Mouse (Mus musculus): ENCODE results near the gene Ilkap. TPM values are rescaled to one million over a fixed set of nuclear protein-coding genes. Genes with fewer than 3 reads are reported as not detected.
A peak's percentile ranks its signal among the peaks of the same experiment; 100 is the strongest.

The Ilkap gene
- polyA plus RNA-seq, 2 experiments: 140 to 142 TPM

GRCm38 (mm10) chr1:91350841-91351240, 47.8 kb downstream of the Ilkap start, which contains the start of gene Klhl30:
Gene Klhl30, plus strand, starts transcription at chr1:91351016.
- Histone ChIP-seq H3K27me3 (ENCODE audit: control insufficient read depth, insufficient read depth, low read length) (peaks cover 9% of the 10 kb centered on the region), H3K36me3 (ENCODE audit: control insufficient read depth, insufficient read depth, low read length) (no peaks in the 10 kb centered on the region)
- 46% methylated on average over 4 of the region's 4 CpGs for WGBS

GRCm38 (mm10) chr1:91346892-91347291, 51.7 kb downstream of the Ilkap start:
- Histone ChIP-seq H3K36me3 (ENCODE audit: control insufficient read depth, insufficient read depth, low read length) (no peaks in the 10 kb centered on the region), H3K4me2 (replicated peaks; ENCODE audit: low read depth, low read length, severe bottlenecking) (no peak overlapping the region), H3K27me3 (ENCODE audit: control insufficient read depth, insufficient read depth, low read length) (peaks cover 44% of the 10 kb centered on the region), H3K4me3 (replicated peaks; ENCODE audit: low read length) (no peak overlapping the region), H3K9me3 (ENCODE audit: control insufficient read depth, low read length) (no peaks in the 10 kb centered on the region), H3K27ac (replicated peaks; ENCODE audit: low read depth, low read length) (no peak overlapping the region), H3K4me1 (ENCODE audit: control insufficient read depth, insufficient read depth, low read length) (no peaks in the 10 kb centered on the region), H3K9ac (ENCODE audit: low read depth, low read length, severe bottlenecking) (no peak overlapping the region)
- ATAC-seq (ENCODE audit: low FRiP score, low read depth) (peak; percentile 58; the same call in 1 of the 2 replicates), DNase-seq (ENCODE audit: low spot score) (peak; percentile 55)
- WGBS: 34% methylated on average over 3 of the region's 3 CpGs
- no peak for TF ChIP-seq POLR2A (IDR thresholded peaks at IDR 0.05; ENCODE audit: borderline replicate concordance, extremely low read depth, insufficient read depth, insufficient read length)

More at GRCm38 (mm10) chr1:91350841-91351240, 47.8 kb downstream of the Ilkap start, which contains the start of gene Klhl30:
- no peak for TF ChIP-seq POLR2A (IDR thresholded peaks at IDR 0.05; ENCODE audit: borderline replicate concordance, extremely low read depth, insufficient read depth, insufficient read length)
- ATAC-seq (ENCODE audit: low FRiP score, low read depth) (no peak), DNase-seq (ENCODE audit: low spot score) (no peak)
- no peak within 1 kb of the TSS for H3K4me3 ChIP-seq (replicated peaks; ENCODE audit: low read length)
- H3K4me2 ChIP-seq (replicated peaks; ENCODE audit: low read depth, low read length, severe bottlenecking): no peak within 1 kb of the TSS
- no peak within 1 kb of the TSS for H3K27ac ChIP-seq (replicated peaks; ENCODE audit: low read depth, low read length)
- H3K4me1 ChIP-seq (ENCODE audit: control insufficient read depth, insufficient read depth, low read length): no peaks in the 10 kb centered on the region
- no peaks in the 10 kb centered on the region for H3K9me3 ChIP-seq (ENCODE audit: control insufficient read depth, low read length)
- H3K9ac ChIP-seq (ENCODE audit: low read depth, low read length, severe bottlenecking): no peak within 1 kb of the TSS

- WGBS: 5% methylated on average over 57 of the region's 68 CpGs
- Histone ChIP-seq H3K27me3 (ENCODE audit: control insufficient read depth, insufficient read depth, low read length) (peaks cover 44% of the 10 kb centered on the region), H3K9me3 (ENCODE audit: control insufficient read depth, low read length) (no peaks in the 10 kb centered on the region), H3K27ac (replicated peaks; ENCODE audit: low read depth, low read length) (no peak overlapping the region), H3K4me2 (replicated peaks; ENCODE audit: low read depth, low read length, severe bottlenecking) (peak overlapping the region; percentile 42), H3K4me3 (replicated peaks; ENCODE audit: low read length) (peak overlapping the region; percentile 26), H3K36me3 (ENCODE audit: control insufficient read depth, insufficient read depth, low read length) (no peaks in the 10 kb centered on the region), H3K4me1 (ENCODE audit: control insufficient read depth, insufficient read depth, low read length) (no peaks in the 10 kb centered on the region), H3K9ac (ENCODE audit: low read depth, low read length, severe bottlenecking) (peak overlapping the region; percentile 25; the same call in 1 of the 2 replicates)
- TF ChIP-seq POLR2A (IDR thresholded peaks at IDR 0.05; ENCODE audit: borderline replicate concordance, extremely low read depth, insufficient read depth, insufficient read length): no peak
- no peak for DNase-seq (ENCODE audit: low spot score)
- no peak for ATAC-seq (ENCODE audit: low FRiP score, low read depth)
Measured at GRCm38 (mm10) chr1:91344921-91345685, 53.5 kb downstream of the Ilkap start.

GRCm38 (mm10) chr1:91344001-91344400, 54.6 kb downstream of the Ilkap start:
- DNase-seq (ENCODE audit: low spot score) (no peak), ATAC-seq (ENCODE audit: low FRiP score, low read depth) (no peak)
- no peak for TF ChIP-seq POLR2A (IDR thresholded peaks at IDR 0.05; ENCODE audit: borderline replicate concordance, extremely low read depth, insufficient read depth, insufficient read length)
- H3K27ac ChIP-seq (replicated peaks; ENCODE audit: low read depth, low read length): no peak overlapping the region
- peaks cover 44% of the 10 kb centered on the region for H3K27me3 ChIP-seq (ENCODE audit: control insufficient read depth, insufficient read depth, low read length)
- H3K9me3 ChIP-seq (ENCODE audit: control insufficient read depth, low read length): no peaks in the 10 kb centered on the region
- H3K4me2 ChIP-seq (replicated peaks; ENCODE audit: low read depth, low read length, severe bottlenecking): no peak overlapping the region
- WGBS: 84% methylated on average over 3 of the region's 3 CpGs
- no peak overlapping the region for H3K9ac ChIP-seq (ENCODE audit: low read depth, low read length, severe bottlenecking)
- no peaks in the 10 kb centered on the region for H3K36me3 ChIP-seq (ENCODE audit: control insufficient read depth, insufficient read depth, low read length)
- no peaks in the 10 kb centered on the region for H3K4me1 ChIP-seq (ENCODE audit: control insufficient read depth, insufficient read depth, low read length)
- no peak overlapping the region for H3K4me3 ChIP-seq (replicated peaks; ENCODE audit: low read length)

- Histone ChIP-seq H3K4me2 (replicated peaks; ENCODE audit: low read depth, low read length, severe bottlenecking) (no peak overlapping the region), H3K4me1 (ENCODE audit: control insufficient read depth, insufficient read depth, low read length) (no peaks in the 10 kb centered on the region), H3K27ac (replicated peaks; ENCODE audit: low read depth, low read length) (no peak overlapping the region), H3K9me3 (ENCODE audit: control insufficient read depth, low read length) (no peaks in the 10 kb centered on the region), H3K9ac (ENCODE audit: low read depth, low read length, severe bottlenecking) (no peak overlapping the region), H3K27me3 (ENCODE audit: control insufficient read depth, insufficient read depth, low read length) (no peaks in the 10 kb centered on the region; the same call in 1 of the 2 replicates), H3K36me3 (ENCODE audit: control insufficient read depth, insufficient read depth, low read length) (no peaks in the 10 kb centered on the region), H3K4me3 (replicated peaks; ENCODE audit: low read length) (no peak overlapping the region)
- WGBS: 83% methylated on average over 7 of the region's 7 CpGs
- no peak for ATAC-seq (ENCODE audit: low FRiP score, low read depth)
- no peak for DNase-seq (ENCODE audit: low spot score)
- TF ChIP-seq POLR2A (IDR thresholded peaks at IDR 0.05; ENCODE audit: borderline replicate concordance, extremely low read depth, insufficient read depth, insufficient read length): no peak
Measured at GRCm38 (mm10) chr1:91337355-91337754, 61.3 kb downstream of the Ilkap start.
